8 mouse cellular contexts compared by ENCODE assay signal in genomic region chr7:75910035-75910651, GRCm38 (mm10).
DNase-seq lines count a peak whose midpoint lies in the region; ATAC-seq and TF ChIP-seq lines count a peak whose summit lies in the region.

No protein-coding gene starts in this region.

- no peak for TF ChIP-seq POLR2A in lung, adult 2 months (IDR thresholded peaks at IDR 0.05; ENCODE audit: borderline replicate concordance, extremely low read depth, low read depth, low read length)

- peak overlapping the region; percentile 33 for H3K4me3 ChIP-seq in forebrain, embryonic 12.5 days (replicated peaks)
- H3K4me3 ChIP-seq in layer of hippocampus, adult 2 months = peak overlapping the region; percentile 43; the same call in 1 of the 2 replicates
- peak overlapping the region; percentile 7 for H3K4me3 ChIP-seq in lung, adult 2 months (replicated peaks; ENCODE audit: extremely low read depth, low read depth, low read length)

- H3K36me3 ChIP-seq in forebrain, embryonic 12.5 days (replicated peaks) = no peaks in the 10 kb centered on the region

- 0 out of 2 replicates have a peak overlapping the region, but pooled peaks have one; percentile 25 for H3K27ac ChIP-seq in forebrain, embryonic 12.5 days
- H3K27ac ChIP-seq in layer of hippocampus, adult 2 months = peak overlapping the region; percentile 79

- DNase-seq in ES-CJ7 (ENCODE audit: low read depth, low spot score) = peak; percentile 78
- DNase-seq in c-Kit-positive CD71-negative TER-119-negative erythroid progenitor cells, embryonic 14.5 days (ENCODE audit: low read depth) = peak; percentile 40
- DNase-seq in layer of hippocampus, adult 2 months (ENCODE audit: low spot score in 2 of 2) = peak; percentile 68 to 69
- DNase-seq in lung, adult 2 months = peak; percentile 28
- peak; percentile 58 to 70 for DNase-seq in thymus, postnatal 10 days (ENCODE audit: low spot score in 2 of 2)

- peak; percentile 55 for ATAC-seq in forebrain, embryonic 12.5 days (ENCODE audit: low FRiP score)
- peak; percentile 81 to 83 for ATAC-seq in hematopoietic stem cell, adult 5-6 weeks (replicated peaks in 1 of 2; ENCODE audit: insufficient read depth in 1 of 2, low FRiP score in 2 of 2, low TSS enrichment in 1 of 2, low read depth in 1 of 2, poor library complexity in 2 of 2, severe bottlenecking in 2 of 2)
- ATAC-seq in neutrophil, adult 5-6 weeks (ENCODE audit: extremely low read depth, insufficient number of reproducible peaks, low FRiP score, poor library complexity, severe bottlenecking) = peak; percentile 77

- peak overlapping the region; percentile 38 for H3K9ac ChIP-seq in forebrain, embryonic 12.5 days

- H3K4me1 ChIP-seq in forebrain, embryonic 12.5 days = peaks cover 12% of the 10 kb centered on the region
- H3K4me1 ChIP-seq in lung, adult 2 months (ENCODE audit: control insufficient read depth, insufficient read depth, low read length) = no peaks in the 10 kb centered on the region

- TF ChIP-seq CTCF in layer of hippocampus, adult 2 months (conservative IDR thresholded peaks at IDR 0.05) = peak; percentile 78
- peak; percentile 44 for TF ChIP-seq CTCF in lung, adult 2 months (IDR thresholded peaks at IDR 0.05; ENCODE audit: insufficient read depth, low read length)

- no peaks in the 10 kb centered on the region for H3K9me3 ChIP-seq in forebrain, embryonic 12.5 days

- WGBS in forebrain, embryonic 12.5 days = 14% methylated on average over 11 of the region's 11 CpGs
- WGBS in lung, adult 2 months = 3% methylated on average over 11 of the region's 11 CpGs

- peak overlapping the region; percentile 55 for H3K4me2 ChIP-seq in forebrain, embryonic 12.5 days

- H3K27me3 ChIP-seq in forebrain, embryonic 12.5 days = peaks cover 8% of the 10 kb centered on the region; the same call in 1 of the 2 replicates

Comparison
In these comparisons a context has a peak if more than half of its experiments do, and no peak if none do; other contexts are left out.
1. Peak in every context shown above with its lines: DNase-seq, ATAC-seq, H3K4me3 ChIP-seq and H3K27ac ChIP-seq.
2. DNase-seq: peak in every context shown above with its lines; median percentile 78 in ES-CJ7; 68 in layer of hippocampus, adult 2 months; 64 in thymus, postnatal 10 days; 40 in c-Kit-positive CD71-negative TER-119-negative erythroid progenitor cells, embryonic 14.5 days; 28 in lung, adult 2 months.